Mouse (Mus musculus) heart, embryonic 13.5 days (tissue): ENCODE results near the gene Ripk4. TPM values are rescaled to one million over a fixed set of nuclear protein-coding genes. Genes with fewer than 3 reads are reported as not detected.

Experiments used
- ATAC-seq: fragments of 200-750 bp; cut with Nextera tagmentation; 2 replicates; pipeline ENCODE4 v1.8.0; 2017; ENCODE audit warnings: moderate TSS enrichment; ENCODE audit not compliant: insufficient number of reproducible peaks, low FRiP score, low TSS enrichment; ENCODE audit errors: extremely low read depth
- H3K27ac ChIP-seq: fragments of 300-500 bp; sonication (generic); replicated peaks from 2 replicates; pipeline ENCODE4 v1.5.1; 2015; ENCODE audit warnings: moderate library complexity, mild to moderate bottlenecking, inconsistent platforms
- H3K27me3 ChIP-seq: fragments of 300-500 bp; sonication (generic); replicated peaks from 2 replicates; pipeline ENCODE4 v1.6.1; 2015; ENCODE audit warnings: mild to moderate bottlenecking, inconsistent platforms
- H3K36me3 ChIP-seq: fragments of 300-500 bp; sonication (generic); 2 replicates; pipeline ENCODE4 v1.6.1; 2015; ENCODE audit warnings: mild to moderate bottlenecking, inconsistent platforms
- H3K4me1 ChIP-seq: fragments of 300-500 bp; sonication (generic); 2 replicates; pipeline ENCODE4 v1.6.1; 2015; ENCODE audit warnings: inconsistent platforms
- H3K4me2 ChIP-seq: fragments of 300-500 bp; sonication (generic); 2 replicates; pipeline ENCODE4 v1.6.1; 2015; ENCODE audit warnings: inconsistent platforms, mild to moderate bottlenecking, moderate library complexity
- H3K4me3 ChIP-seq: fragments of 300-500 bp; sonication (generic); 2 replicates; pipeline ENCODE4 v1.5.1; 2015; ENCODE audit warnings: moderate library complexity, mild to moderate bottlenecking, inconsistent platforms
- H3K9ac ChIP-seq: fragments of 300-500 bp; sonication (generic); 2 replicates; pipeline ENCODE4 v1.6.1; 2015; ENCODE audit warnings: inconsistent platforms, mild to moderate bottlenecking, moderate library complexity
- H3K9me3 ChIP-seq: fragments of 300-500 bp; sonication (generic); 2 replicates; pipeline ENCODE4 v1.6.1; 2016; ENCODE audit warnings: inconsistent platforms
- WGBS: fragments of 180-500 bp; shearing (Covaris S2); methylation state at CpG from one replicate; pipeline ENCODE4 v1.1.7; 2015; ENCODE audit warnings: mixed read lengths; 5-methylcytosine and 5-hydroxymethylcytosine counted together
- polyA plus RNA-seq: library from polyadenylated mRNA; unstranded; fragments of >200 nt; fragmentation: Nextera tagmentation; extraction: Ambion mirVana; gene quantifications from 2 replicates; pipeline ENCODE4 v1.2.1, GENCODE M21; 2015

Gene Ripk4
- polyA plus RNA-seq, 1 experiment from 2014 or later, result 3.0 TPM

GRCm38 (mm10) chr16:97733599-97733998 is 30.0 kb downstream of the Ripk4 start:
- H3K4me2 ChIP-seq, result no peak overlapping the region
- no peak overlapping the region for H3K4me3 ChIP-seq
- no peaks in the 10 kb centered on the region for H3K4me1 ChIP-seq
- H3K9me3 ChIP-seq, result no peaks in the 10 kb centered on the region
- no peak for ATAC-seq
- no peak overlapping the region for H3K27ac ChIP-seq
- no peaks in the 10 kb centered on the region for H3K36me3 ChIP-seq
- no peaks in the 10 kb centered on the region for H3K27me3 ChIP-seq
- WGBS, result 51% methylated on average over 2 of the region's 2 CpGs
- no peak overlapping the region for H3K9ac ChIP-seq

DNA sequence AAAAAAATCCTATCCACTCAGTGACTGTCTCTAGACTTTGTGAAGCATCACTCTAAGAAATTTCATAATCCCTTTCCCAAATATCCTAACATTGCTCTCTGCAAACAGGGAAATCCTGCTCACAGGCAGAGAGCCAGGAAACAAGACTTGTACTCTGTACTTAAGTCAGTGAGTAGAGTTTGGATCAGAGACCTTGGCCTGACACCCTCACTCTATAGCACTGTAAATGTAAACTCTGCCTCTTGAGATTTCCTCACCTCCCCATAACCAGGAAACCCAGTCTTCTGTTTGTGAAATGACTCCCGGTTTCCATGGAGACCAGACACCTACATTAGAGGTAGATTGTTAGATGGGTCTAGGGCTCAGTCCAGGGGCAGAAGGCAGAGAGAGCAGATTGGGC is 33.3 kb downstream of the Ripk4 start:
- no peak overlapping the region for H3K4me2 ChIP-seq
- H3K4me1 ChIP-seq, result peaks cover 4% of the 10 kb centered on the region; the same call in 1 of the 2 replicates
- 71% methylated on average over 1 of the region's 1 CpGs for WGBS
- no peaks in the 10 kb centered on the region for H3K36me3 ChIP-seq
- no peaks in the 10 kb centered on the region for H3K27me3 ChIP-seq
- H3K4me3 ChIP-seq, result no peak overlapping the region
- no peak overlapping the region for H3K27ac ChIP-seq
- H3K9me3 ChIP-seq, result no peaks in the 10 kb centered on the region
- H3K9ac ChIP-seq, result no peak overlapping the region
- ATAC-seq, result no peak

- no peak overlapping the region for H3K9ac ChIP-seq
- no peak overlapping the region for H3K4me2 ChIP-seq
- 43% methylated on average over 3 of the region's 3 CpGs for WGBS
- no peaks in the 10 kb centered on the region for H3K27me3 ChIP-seq
- H3K9me3 ChIP-seq, result no peaks in the 10 kb centered on the region
- H3K36me3 ChIP-seq, result no peaks in the 10 kb centered on the region
- peaks cover 11% of the 10 kb centered on the region for H3K4me1 ChIP-seq
- ATAC-seq, result no peak
- H3K27ac ChIP-seq, result no peak overlapping the region
- H3K4me3 ChIP-seq, result no peak overlapping the region
Observed at GRCm38 (mm10) chr16:97726436-97726835, 37.2 kb downstream of the Ripk4 start.

- H3K4me1 ChIP-seq, result peaks cover 12% of the 10 kb centered on the region
- 76% methylated on average over 1 of the region's 1 CpGs for WGBS
- H3K4me2 ChIP-seq, result no peak overlapping the region
- no peak overlapping the region for H3K9ac ChIP-seq
- no peaks in the 10 kb centered on the region for H3K36me3 ChIP-seq
- H3K27me3 ChIP-seq, result no peaks in the 10 kb centered on the region
- H3K9me3 ChIP-seq, result no peaks in the 10 kb centered on the region
- no peak overlapping the region for H3K4me3 ChIP-seq
- ATAC-seq, result no peak
- H3K27ac ChIP-seq, result no peak overlapping the region
Observed at GRCm38 (mm10) chr16:97720093-97720492, 43.5 kb downstream of the Ripk4 start.

GRCm38 (mm10) chr16:97719392-97719983 is 44.1 kb downstream of the Ripk4 start:
- H3K9ac ChIP-seq, result no peak overlapping the region
- H3K27ac ChIP-seq, result no peak overlapping the region
- H3K4me2 ChIP-seq, result no peak overlapping the region
- H3K4me1 ChIP-seq, result peaks cover 9% of the 10 kb centered on the region
- no peaks in the 10 kb centered on the region for H3K27me3 ChIP-seq
- ATAC-seq, result no peak
- H3K4me3 ChIP-seq, result no peak overlapping the region
- H3K9me3 ChIP-seq, result no peaks in the 10 kb centered on the region
- H3K36me3 ChIP-seq, result no peaks in the 10 kb centered on the region

DNA sequence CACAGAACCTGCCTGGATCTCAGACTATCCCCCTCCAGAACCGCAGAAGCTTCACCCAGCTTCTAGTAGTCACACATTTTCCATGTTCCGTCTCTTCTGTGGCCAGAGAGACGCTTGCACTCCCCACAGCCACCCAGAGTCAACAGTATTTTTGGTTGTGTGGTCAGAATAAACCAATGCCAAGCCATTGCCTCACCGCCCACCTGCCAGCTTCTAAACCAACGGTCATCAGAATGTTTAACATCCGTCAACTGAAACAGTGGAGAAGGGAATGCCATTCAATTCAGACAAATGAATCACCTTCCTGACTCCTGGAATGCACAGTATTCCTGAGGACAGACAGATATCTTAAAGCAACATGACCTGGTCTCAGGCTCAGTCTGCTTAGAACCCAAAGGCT is 47.0 kb downstream of the Ripk4 start:
- Histone ChIP-seq H3K4me1 (0 out of 2 replicates have a peak, but pooled peaks cover 5% of the 10 kb centered on the region), H3K9ac (no peak overlapping the region), H3K4me2 (no peak overlapping the region), H3K27me3 (no peaks in the 10 kb centered on the region), H3K4me3 (no peak overlapping the region), H3K36me3 (no peaks in the 10 kb centered on the region), H3K9me3 (no peaks in the 10 kb centered on the region), H3K27ac (no peak overlapping the region)
- 71% methylated on average over 6 of the region's 6 CpGs for WGBS
- ATAC-seq, result no peak

- Histone ChIP-seq H3K4me3 (no peak overlapping the region), H3K27me3 (no peaks in the 10 kb centered on the region), H3K9me3 (no peaks in the 10 kb centered on the region), H3K9ac (no peak overlapping the region), H3K27ac (no peak overlapping the region), H3K36me3 (no peaks in the 10 kb centered on the region), H3K4me2 (no peak overlapping the region), H3K4me1 (no peaks in the 10 kb centered on the region)
- ATAC-seq, result no peak
Observed at GRCm38 (mm10) chr16:97712129-97712528, 51.5 kb downstream of the Ripk4 start.

GRCm38 (mm10) chr16:97701871-97702270 is 61.7 kb downstream of the Ripk4 start:
- Histone ChIP-seq H3K4me1 (peaks cover 6% of the 10 kb centered on the region; the same call in 1 of the 2 replicates), H3K9me3 (no peaks in the 10 kb centered on the region), H3K27ac (no peak overlapping the region), H3K4me3 (no peak overlapping the region), H3K9ac (no peak overlapping the region), H3K27me3 (no peaks in the 10 kb centered on the region), H3K4me2 (no peak overlapping the region), H3K36me3 (no peaks in the 10 kb centered on the region)
- whole genome bisulfite sequencing, result 45% methylated on average over 1 of the region's 1 CpGs
- ATAC-seq, result no peak

- no peaks in the 10 kb centered on the region for H3K9me3 ChIP-seq
- no peak overlapping the region for H3K4me2 ChIP-seq
- H3K27ac ChIP-seq, result no peak overlapping the region
- H3K4me3 ChIP-seq, result no peak overlapping the region
- H3K9ac ChIP-seq, result no peak overlapping the region
- ATAC-seq, result no peak
- WGBS, result 9% methylated on average over 1 of the region's 1 CpGs
- no peaks in the 10 kb centered on the region for H3K36me3 ChIP-seq
- H3K27me3 ChIP-seq, result no peaks in the 10 kb centered on the region
- peaks cover 6% of the 10 kb centered on the region; the same call in 1 of the 2 replicates for H3K4me1 ChIP-seq
Observed at GRCm38 (mm10) chr16:97697769-97698168, 65.8 kb downstream of the Ripk4 start.

- Histone ChIP-seq H3K9ac (no peak overlapping the region), H3K27me3 (no peaks in the 10 kb centered on the region), H3K9me3 (no peaks in the 10 kb centered on the region), H3K4me2 (no peak overlapping the region), H3K36me3 (no peaks in the 10 kb centered on the region), H3K27ac (no peak overlapping the region), H3K4me3 (no peak overlapping the region), H3K4me1 (no peaks in the 10 kb centered on the region)
- no peak for ATAC-seq
- WGBS, result 61% methylated on average over 4 of the region's 4 CpGs
Observed at GRCm38 (mm10) chr16:97695709-97696108, 67.9 kb downstream of the Ripk4 start.
